Mouse (Mus musculus): ENCODE data around the gene Srrm1. TPM values are rescaled to one million over a fixed set of nuclear protein-coding genes. Genes with fewer than 3 reads are reported as not detected.

Gene Srrm1
- total RNA-seq (2023): 100 to 1,000 TPM; 334 to 337 TPM

DNA sequence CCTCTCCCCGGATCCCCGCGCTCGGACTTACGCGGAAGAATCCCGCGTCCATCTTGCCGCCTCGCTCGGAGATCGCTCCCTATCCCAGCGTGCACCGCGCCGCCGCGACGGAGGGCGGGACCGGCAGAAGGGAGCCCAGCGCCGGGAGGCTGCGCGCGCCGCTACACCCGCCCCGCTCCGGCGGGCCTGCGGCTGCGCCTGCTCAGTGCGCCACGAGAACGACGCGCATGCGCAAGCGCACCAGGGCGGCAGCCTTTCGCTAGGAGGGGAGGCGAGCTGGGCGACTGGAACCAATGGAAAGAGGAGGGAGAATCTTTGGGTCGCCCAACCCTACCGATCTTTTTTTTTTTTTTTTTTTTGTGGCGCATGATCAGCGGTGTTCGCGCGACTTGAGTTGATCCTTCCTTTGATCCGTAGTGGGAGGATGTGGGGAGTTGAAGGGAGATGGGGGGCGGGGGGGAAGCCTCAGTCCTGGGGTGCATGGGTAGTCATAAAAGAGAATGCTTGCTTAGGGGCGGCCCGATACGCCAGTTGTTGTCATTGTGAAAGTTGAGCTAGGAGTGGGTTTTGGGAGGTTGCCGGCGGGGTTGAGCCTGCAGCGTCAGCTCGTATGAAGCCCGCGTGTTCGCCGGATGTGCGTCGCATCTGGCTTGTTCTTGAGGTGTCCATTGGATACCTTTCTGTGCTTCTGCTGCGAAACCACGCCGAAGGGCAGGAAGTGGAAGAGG lies at the start of gene Srrm1:
TSS of gene Srrm1 (minus strand) at position 256 of the 728 bp plus-strand sequence.

GRCm38 (mm10) chr4:135397991-135398390 lies 44.9 kb upstream of the Srrm1 start, which contains the start of gene Ncmap:
Gene Ncmap, minus strand, starts transcription at chr4:135398227.

GRCm38 (mm10) chr4:135272640-135273306 lies 80.3 kb downstream of the Srrm1 start, which contains the start of gene Clic4:
Gene Clic4, minus strand, starts transcription at chr4:135272814.

Other genes with a start within 250 kb of the Srrm1 start
- gene Runx3, start 232.7 kb downstream of the Srrm1 start, total RNA-seq (2023): 10 to 100 TPM; 92.4 to 99.3 TPM
- gene Clic4, start 80.5 kb downstream of the Srrm1 start, total RNA-seq (2023): 10 to 100 TPM; 46.7 to 46.8 TPM
- not detected for gene Ncmap, start 44.9 kb upstream of the Srrm1 start, total RNA-seq (2023)
- 1 to 10 TPM; 8.9 TPM for gene Rcan3, start 80.5 kb upstream of the Srrm1 start, total RNA-seq (2023)
- not detected for gene Stpg1, start 141.5 kb upstream of the Srrm1 start, total RNA-seq (2023)
- gene Nipal3, start 141.7 kb upstream of the Srrm1 start, total RNA-seq (2023): 10 to 100 TPM; 75.9 to 82.4 TPM
- gene Grhl3, start 220.3 kb upstream of the Srrm1 start, total RNA-seq (2023): not detected